In genomic region chr5:119739386-119739785, GRCm38 (mm10) we compare ENCODE assay signal across 21 mouse cellular contexts.
A peak's percentile ranks its signal among the peaks of the same experiment; 100 is the strongest.
DNase-seq lines count a peak whose midpoint lies in the region; ATAC-seq and TF ChIP-seq lines count a peak whose summit lies in the region.
"Had no signal": no experiment of that assay in that cellular context is flagged by ENCODE, and none has a peak within 500 bp of the region (broad histone marks: within the 10 kb centered on the region; RNA-seq: fewer than 3 reads in every experiment).

No protein-coding gene starts in this region.

- H3K9ac ChIP-seq in intestine, postnatal 0 days (ENCODE audit: low read depth, low read length), result no peak overlapping the region
- no peak overlapping the region for H3K9ac ChIP-seq in intestine, embryonic 15.5 days
- no peak overlapping the region for H3K9ac ChIP-seq in midbrain, postnatal 0 days (replicated peaks; ENCODE audit: low read length, poor library complexity, severe bottlenecking)
- H3K9ac ChIP-seq in midbrain, embryonic 13.5 days (replicated peaks), result no peak overlapping the region
- no peak overlapping the region for H3K9ac ChIP-seq in MEL (ENCODE audit: control insufficient read depth, low read depth, low read length, poor library complexity, severe bottlenecking)
- H3K9ac ChIP-seq: embryonic facial prominence, embryonic 13.5 days; limb, embryonic 12.5 days; liver, embryonic 15.5 days had no signal

- H3K36me3 ChIP-seq in intestine, postnatal 0 days (ENCODE audit: control insufficient read depth, insufficient read depth), result no peaks in the 10 kb centered on the region
- no peaks in the 10 kb centered on the region for H3K36me3 ChIP-seq in intestine, embryonic 15.5 days
- no peaks in the 10 kb centered on the region for H3K36me3 ChIP-seq in midbrain, postnatal 0 days (ENCODE audit: insufficient read depth, low read length)
- no peaks in the 10 kb centered on the region for H3K36me3 ChIP-seq in midbrain, embryonic 13.5 days
- no peaks in the 10 kb centered on the region for H3K36me3 ChIP-seq in MEL (ENCODE audit: control insufficient read depth in 1 of 2, insufficient read depth in 2 of 2, low read length in 2 of 2)
- H3K36me3 ChIP-seq in small intestine, adult 2 months (ENCODE audit: control insufficient read depth, insufficient read depth, low read length), result no peaks in the 10 kb centered on the region
- H3K36me3 ChIP-seq in heart, embryonic 10.5 days, result no peaks in the 10 kb centered on the region
- H3K36me3 ChIP-seq in embryonic facial prominence, embryonic 10.5 days (replicated peaks), result no peaks in the 10 kb centered on the region
- H3K36me3 ChIP-seq: embryonic facial prominence, embryonic 13.5 days; limb, embryonic 12.5 days; liver, embryonic 15.5 days had no signal

- peaks cover 8% of the 10 kb centered on the region for H3K27me3 ChIP-seq in intestine, postnatal 0 days (replicated peaks; ENCODE audit: control insufficient read depth, insufficient read depth, low read length)
- H3K27me3 ChIP-seq in intestine, embryonic 15.5 days (replicated peaks), result peaks cover 11% of the 10 kb centered on the region
- no peaks in the 10 kb centered on the region; the same call in 1 of the 2 replicates for H3K27me3 ChIP-seq in midbrain, postnatal 0 days (ENCODE audit: insufficient read depth, low read length)
- H3K27me3 ChIP-seq in midbrain, embryonic 13.5 days, result peaks cover 11% of the 10 kb centered on the region; the same call in 1 of the 2 replicates
- no peaks in the 10 kb centered on the region for H3K27me3 ChIP-seq in MEL (ENCODE audit: control insufficient read depth in 1 of 2, insufficient read depth in 2 of 2, low read length in 2 of 2)
- H3K27me3 ChIP-seq in small intestine, adult 2 months (ENCODE audit: control insufficient read depth, insufficient read depth, low read length), result no peaks in the 10 kb centered on the region
- peaks cover 13% of the 10 kb centered on the region; the same call in 1 of the 2 replicates for H3K27me3 ChIP-seq in heart, embryonic 10.5 days (ENCODE audit: insufficient read depth, poor library complexity, severe bottlenecking)
- peaks cover 13% of the 10 kb centered on the region; the same call in 1 of the 2 replicates for H3K27me3 ChIP-seq in embryonic facial prominence, embryonic 10.5 days (replicated peaks; ENCODE audit: low read depth, poor library complexity, severe bottlenecking)
- H3K27me3 ChIP-seq: liver, embryonic 15.5 days had no signal

- no peaks in the 10 kb centered on the region for H3K9me3 ChIP-seq in intestine, postnatal 0 days (ENCODE audit: control insufficient read depth)
- no peaks in the 10 kb centered on the region for H3K9me3 ChIP-seq in intestine, embryonic 15.5 days
- no peaks in the 10 kb centered on the region for H3K9me3 ChIP-seq in midbrain, postnatal 0 days (ENCODE audit: low read length)
- no peaks in the 10 kb centered on the region for H3K9me3 ChIP-seq in midbrain, embryonic 13.5 days
- no peaks in the 10 kb centered on the region for H3K9me3 ChIP-seq in MEL (replicated peaks; ENCODE audit: insufficient read depth, low read length)
- no peaks in the 10 kb centered on the region for H3K9me3 ChIP-seq in heart, embryonic 10.5 days
- H3K9me3 ChIP-seq in embryonic facial prominence, embryonic 10.5 days, result no peaks in the 10 kb centered on the region
- H3K9me3 ChIP-seq: embryonic facial prominence, embryonic 13.5 days; limb, embryonic 12.5 days; liver, embryonic 15.5 days had no signal

- H3K4me3 ChIP-seq in intestine, postnatal 0 days (ENCODE audit: low read depth, low read length), result no peak overlapping the region
- H3K4me3 ChIP-seq in intestine, embryonic 15.5 days (replicated peaks), result no peak overlapping the region
- no peak overlapping the region for H3K4me3 ChIP-seq in midbrain, postnatal 0 days (ENCODE audit: low read depth, low read length)
- no peak overlapping the region for H3K4me3 ChIP-seq in midbrain, embryonic 13.5 days (replicated peaks)
- H3K4me3 ChIP-seq in MEL (ENCODE audit: control insufficient read depth in 1 of 2, insufficient read depth in 1 of 2, low read depth in 2 of 2, low read length in 2 of 2), result no peak overlapping the region
- H3K4me3 ChIP-seq in small intestine, adult 2 months (ENCODE audit: low read depth, low read length), result no peak overlapping the region
- no peak overlapping the region for H3K4me3 ChIP-seq in heart, embryonic 10.5 days
- no peak overlapping the region for H3K4me3 ChIP-seq in embryonic facial prominence, embryonic 10.5 days
- H3K4me3 ChIP-seq: embryonic facial prominence, embryonic 13.5 days; limb, embryonic 12.5 days; liver, embryonic 15.5 days had no signal

- peak; percentile 30; the same call in 1 of the 2 replicates for TF ChIP-seq CTCF in intestine, postnatal 0 days (IDR thresholded peaks at IDR 0.05; ENCODE audit: low read depth)
- peak; percentile 36 for TF ChIP-seq CTCF in midbrain, postnatal 0 days (IDR thresholded peaks at IDR 0.05)
- TF ChIP-seq CTCF in MEL (IDR thresholded peaks at IDR 0.05 in 2 of 3, conservative IDR thresholded peaks at IDR 0.05 in 1 of 3; ENCODE audit: control insufficient read depth in 1 of 3, insufficient read depth in 1 of 3, low read depth in 2 of 3, low read length in 3 of 3, poor library complexity in 1 of 3, severe bottlenecking in 1 of 3), result peak in 2 of 3 experiments; percentile 5 to 14; a peak in 2 of 6 replicates
- peak; percentile 12; the same call in 1 of the 2 replicates for TF ChIP-seq CTCF in small intestine, adult 2 months (IDR thresholded peaks at IDR 0.05; ENCODE audit: extremely low read depth, insufficient read length, insufficient replicate concordance, low read depth, low read length)

- no peak for TF ChIP-seq POLR2A in MEL (IDR thresholded peaks at IDR 0.05; ENCODE audit: control insufficient read depth in 1 of 2, insufficient read depth in 1 of 2, low read depth in 1 of 2, low read length in 2 of 2, poor library complexity in 1 of 2)
- TF ChIP-seq POLR2A in small intestine, adult 2 months (IDR thresholded peaks at IDR 0.05; ENCODE audit: low read depth, low read length), result no peak

- 66% methylated on average over 4 of the region's 4 CpGs for WGBS in intestine, postnatal 0 days
- WGBS in intestine, embryonic 15.5 days, result 60% methylated on average over 4 of the region's 4 CpGs
- WGBS in midbrain, postnatal 0 days, result 67% methylated on average over 4 of the region's 4 CpGs
- 63% methylated on average over 4 of the region's 4 CpGs for WGBS in midbrain, embryonic 13.5 days
- WGBS in small intestine, adult 2 months, result 63% methylated on average over 4 of the region's 4 CpGs
- 73% methylated on average over 4 of the region's 4 CpGs for WGBS in heart, embryonic 10.5 days
- WGBS in embryonic facial prominence, embryonic 10.5 days, result 73% methylated on average over 4 of the region's 4 CpGs

- DNase-seq in midbrain, postnatal 0 days (ENCODE audit: low spot score), result no peak
- peak; percentile 4 for DNase-seq in MEL (ENCODE audit: low read depth, low spot score)
- DNase-seq in heart, embryonic 10.5 days (ENCODE audit: low spot score), result no peak
- no peak for DNase-seq in embryonic facial prominence, embryonic 10.5 days (ENCODE audit: low spot score)
- DNase-seq: adrenal gland, adult 2 months; cerebellum, postnatal 10 days; gastrocnemius, postnatal 14 days; heart, adult 18-20 months; kidney, adult 9 months; kidney, postnatal 4 days; lung, postnatal 36 days; retina, postnatal 1 day had no signal

- no peaks in the 10 kb centered on the region for H3K79me2 ChIP-seq in MEL (ENCODE audit: control insufficient read depth, insufficient read depth, low read length, poor library complexity)

- no peak for TF ChIP-seq EP300 in MEL (IDR thresholded peaks at IDR 0.05; ENCODE audit: low read depth in 1 of 2, low read length in 2 of 2)

- no peaks in the 10 kb centered on the region for H3K4me1 ChIP-seq in intestine, postnatal 0 days (replicated peaks; ENCODE audit: control insufficient read depth, insufficient read depth, low read length)
- H3K4me1 ChIP-seq in intestine, embryonic 15.5 days (replicated peaks), result no peaks in the 10 kb centered on the region
- H3K4me1 ChIP-seq in midbrain, postnatal 0 days (ENCODE audit: insufficient read depth, low read length), result no peaks in the 10 kb centered on the region
- no peaks in the 10 kb centered on the region for H3K4me1 ChIP-seq in midbrain, embryonic 13.5 days (replicated peaks)
- H3K4me1 ChIP-seq in MEL (ENCODE audit: control insufficient read depth in 1 of 2, insufficient read depth in 2 of 2, low read length in 2 of 2), result no peaks in the 10 kb centered on the region
- no peaks in the 10 kb centered on the region for H3K4me1 ChIP-seq in small intestine, adult 2 months (ENCODE audit: control insufficient read depth, insufficient read depth, insufficient read length, low read length)
- peaks cover 4% of the 10 kb centered on the region; the same call in 1 of the 2 replicates for H3K4me1 ChIP-seq in heart, embryonic 10.5 days
- no peaks in the 10 kb centered on the region for H3K4me1 ChIP-seq in embryonic facial prominence, embryonic 10.5 days
- H3K4me1 ChIP-seq: embryonic facial prominence, embryonic 13.5 days; liver, embryonic 15.5 days had no signal

- TF ChIP-seq RAD21 in MEL (IDR thresholded peaks at IDR 0.05; ENCODE audit: low read depth, low read length), result no peak

- no peak for ATAC-seq in intestine, postnatal 0 days
- ATAC-seq in intestine, embryonic 15.5 days, result no peak
- no peak for ATAC-seq in midbrain, postnatal 0 days (ENCODE audit: low FRiP score)
- ATAC-seq in midbrain, embryonic 13.5 days, result no peak
- ATAC-seq: forebrain, embryonic 14.5 days; inflammation-experienced regulatory T-cells, adult 6 months had no signal

- no peak overlapping the region for H3K27ac ChIP-seq in intestine, postnatal 0 days (ENCODE audit: low read depth, low read length)
- no peak overlapping the region for H3K27ac ChIP-seq in intestine, embryonic 15.5 days
- no peak overlapping the region for H3K27ac ChIP-seq in midbrain, postnatal 0 days (ENCODE audit: low read depth, low read length)
- no peak overlapping the region for H3K27ac ChIP-seq in midbrain, embryonic 13.5 days
- H3K27ac ChIP-seq in MEL (ENCODE audit: control insufficient read depth, low read depth, low read length), result no peak overlapping the region
- H3K27ac ChIP-seq in small intestine, adult 2 months (ENCODE audit: insufficient read depth, low read depth, low read length), result no peak overlapping the region
- H3K27ac ChIP-seq in heart, embryonic 10.5 days, result no peak overlapping the region
- H3K27ac ChIP-seq in embryonic facial prominence, embryonic 10.5 days (replicated peaks), result no peak overlapping the region
- H3K27ac ChIP-seq: embryonic facial prominence, embryonic 13.5 days; limb, embryonic 12.5 days; liver, embryonic 15.5 days had no signal

- no peak overlapping the region for H3K4me2 ChIP-seq in intestine, postnatal 0 days (replicated peaks; ENCODE audit: low read depth)
- no peak overlapping the region for H3K4me2 ChIP-seq in intestine, embryonic 15.5 days (replicated peaks)
- H3K4me2 ChIP-seq in midbrain, postnatal 0 days (ENCODE audit: low read depth, low read length, poor library complexity, severe bottlenecking), result no peak overlapping the region
- H3K4me2 ChIP-seq in midbrain, embryonic 13.5 days (replicated peaks), result no peak overlapping the region
- H3K4me2 ChIP-seq: embryonic facial prominence, embryonic 13.5 days; limb, embryonic 12.5 days; liver, embryonic 15.5 days had no signal

TF ChIP-seq in MEL, 35 proteins besides CTCF, POLR2A, EP300 and RAD21 (continues in another document):
- TF ChIP-seq ELF1 (IDR thresholded peaks at IDR 0.05; ENCODE audit: low read depth, low read length), result no peak
- TF ChIP-seq BHLHE40 (IDR thresholded peaks at IDR 0.05; ENCODE audit: borderline replicate concordance, low read depth, low read length), result no peak
- no peak for TF ChIP-seq ZMIZ1 (IDR thresholded peaks at IDR 0.05; ENCODE audit: low read depth, low read length)
